Mouse (Mus musculus) ES-E14 (cell line): ENCODE measurements at regions not wholly inside any gene's neighbourhood (a gene's known extent, or its start where the extent isn't known, plus 50 kb on each side); places are given as distances from the start of the nearest gene placed in this dataset.

Experiments used
- DNase-seq: peaks from one replicate; pipeline ENCODE4 v3.0.0-alpha.2; 2013; ENCODE audit warnings: low read depth, low spot score
- H3K27ac ChIP-seq: 2 replicates; pipeline ENCODE4 v1.5.1; 2012; ENCODE audit warnings: low read depth, mild to moderate bottlenecking, low read length, moderate library complexity, mixed read lengths; ENCODE audit not compliant: poor library complexity, insufficient read depth, severe bottlenecking
- H3K36me3 ChIP-seq: 2 replicates; pipeline ENCODE4 v1.6.1; 2012; ENCODE audit warnings: mild to moderate bottlenecking, low read length, moderate library complexity, mixed read lengths; ENCODE audit not compliant: control insufficient read depth, poor library complexity, insufficient read depth, severe bottlenecking
- H3K4me1 ChIP-seq, 2 experiments: fragments of 150-350 bp in 1 of 2; sonication (generic) in 1 of 2; 2 replicates each; pipeline ENCODE4 v1.6.1; 2012; ENCODE audit warnings: low read length in 2 of 2, mild to moderate bottlenecking in 1 of 2, mixed read lengths in 1 of 2; ENCODE audit not compliant: control insufficient read depth in 2 of 2, insufficient read depth in 2 of 2, poor library complexity in 1 of 2
- H3K4me3 ChIP-seq, 2 experiments: fragments of 150-350 bp in 1 of 2; sonication (generic) in 1 of 2; 2 replicates each; pipeline ENCODE4 v1.5.1; 2012; ENCODE audit warnings: low read length in 2 of 2, low read depth in 1 of 2, mild to moderate bottlenecking in 1 of 2, mixed read lengths in 1 of 2; ENCODE audit not compliant: insufficient read depth in 1 of 2, poor library complexity in 1 of 2, severe bottlenecking in 1 of 2
- H3K9ac ChIP-seq: 2 replicates; pipeline ENCODE4 v1.6.1; 2012; ENCODE audit warnings: low read depth, mild to moderate bottlenecking, low read length, mixed read lengths; ENCODE audit not compliant: poor library complexity, insufficient read depth, severe bottlenecking
- H3K9me3 ChIP-seq: fragments of 150-350 bp; sonication (generic); 2 replicates; pipeline ENCODE4 v1.6.1; 2012; ENCODE audit warnings: low read depth, mild to moderate bottlenecking, low read length; ENCODE audit not compliant: control insufficient read depth, insufficient read depth
- CHD2 ChIP-seq: IDR thresholded peaks from 2 replicates; pipeline ENCODE4 v1.6.1; 2014; ENCODE audit warnings: mild to moderate bottlenecking, low read depth, low read length, inconsistent platforms
- HCFC1 ChIP-seq: IDR thresholded peaks from 2 replicates; pipeline ENCODE4 v1.6.1; 2012; ENCODE audit warnings: low read length, inconsistent platforms, borderline replicate concordance; ENCODE audit not compliant: insufficient read depth
- MAFK ChIP-seq: IDR thresholded peaks from 2 replicates; pipeline ENCODE4 v1.6.1; 2014; ENCODE audit warnings: mild to moderate bottlenecking, low read depth, low read length, inconsistent platforms; ENCODE audit not compliant: insufficient read depth
- ZC3H11A ChIP-seq: IDR thresholded peaks from 2 replicates; pipeline ENCODE4 v1.6.1; 2012; ENCODE audit warnings: low read depth, mild to moderate bottlenecking, inconsistent platforms, low read length, borderline replicate concordance
- ZNF384 ChIP-seq: IDR thresholded peaks from 2 replicates; pipeline ENCODE4 v1.6.1; 2012; ENCODE audit warnings: low read depth, low read length, inconsistent platforms
- in situ Hi-C, 2 experiments: fragments of 600-800 bp; cut with MboI; formaldehyde crosslinking; loops; one replicate each; pipeline ENCODE4 v1.15.1; 2025; ENCODE audit warnings: low sequenced_read_pairs in 2 of 2, inconsistent platforms in 1 of 2; ENCODE audit not compliant: unreplicated experiment in 2 of 2

- no peak for TF ChIP-seq CHD2
- TF ChIP-seq ZC3H11A: no peak
- no peak for TF ChIP-seq ZNF384
- no peak for TF ChIP-seq HCFC1
- no peak for TF ChIP-seq MAFK
Measured at GRCm38 (mm10) chr10:19526353-19526752, 65.4 kb upstream of the Ifngr1 start.

GRCm38 (mm10) chr10:19529655-19530054 lies 62.1 kb upstream of the Ifngr1 start:
- Histone ChIP-seq H3K9ac (no peak overlapping the region), H3K9me3 (no peaks in the 10 kb centered on the region), H3K36me3 (no peaks in the 10 kb centered on the region), H3K27ac (no peak overlapping the region), H3K4me3 (no peak overlapping the region), H3K4me1 (no peaks in the 10 kb centered on the region)
- in situ Hi-C loops: no loop called here
- TF ChIP-seq HCFC1 (no peak), CHD2 (no peak), MAFK (no peak), ZC3H11A (no peak), ZNF384 (no peak)
- DNase-seq: no peak

More at GRCm38 (mm10) chr10:19526353-19526752, 65.4 kb upstream of the Ifngr1 start:
- no peaks in the 10 kb centered on the region for H3K4me1 ChIP-seq
- no peak overlapping the region for H3K4me3 ChIP-seq
- no peak for DNase-seq
- H3K36me3 ChIP-seq: no peaks in the 10 kb centered on the region
- H3K9me3 ChIP-seq: no peaks in the 10 kb centered on the region
- in situ Hi-C loops: no loop called here
- H3K9ac ChIP-seq: no peak overlapping the region
- no peak overlapping the region for H3K27ac ChIP-seq

GRCm38 (mm10) chr10:19530056-19530455 lies 61.7 kb upstream of the Ifngr1 start:
- Histone ChIP-seq H3K9me3 (no peaks in the 10 kb centered on the region), H3K4me1 (no peaks in the 10 kb centered on the region), H3K4me3 (no peak overlapping the region), H3K9ac (no peak overlapping the region), H3K36me3 (no peaks in the 10 kb centered on the region), H3K27ac (no peak overlapping the region)
- in situ Hi-C loops: no loop called here
- TF ChIP-seq ZNF384 (no peak), HCFC1 (no peak), CHD2 (no peak), ZC3H11A (no peak), MAFK (no peak)
- DNase-seq: no peak

GRCm38 (mm10) chr10:19531452-19531851 lies 60.3 kb upstream of the Ifngr1 start:
- H3K4me3 ChIP-seq: no peak overlapping the region
- no peaks in the 10 kb centered on the region for H3K4me1 ChIP-seq
- DNase-seq: no peak
- H3K36me3 ChIP-seq: no peaks in the 10 kb centered on the region
- H3K9me3 ChIP-seq: no peaks in the 10 kb centered on the region
- no peak for TF ChIP-seq ZC3H11A
- no peak for TF ChIP-seq CHD2
- no peak for TF ChIP-seq HCFC1
- no peak for TF ChIP-seq ZNF384
- TF ChIP-seq MAFK: no peak
- H3K9ac ChIP-seq: no peak overlapping the region
- H3K27ac ChIP-seq: no peak overlapping the region
- in situ Hi-C loops: no loop called here

- no peak overlapping the region for H3K9ac ChIP-seq
- no peaks in the 10 kb centered on the region for H3K4me1 ChIP-seq
- H3K27ac ChIP-seq: no peak overlapping the region
- in situ Hi-C loops: no loop called here
- no peaks in the 10 kb centered on the region for H3K9me3 ChIP-seq
- H3K36me3 ChIP-seq: no peaks in the 10 kb centered on the region
- DNase-seq: no peak
- H3K4me3 ChIP-seq: no peak overlapping the region
- no peak for TF ChIP-seq HCFC1
- TF ChIP-seq MAFK: no peak
- no peak for TF ChIP-seq ZC3H11A
- no peak for TF ChIP-seq ZNF384
- TF ChIP-seq CHD2: no peak
Measured at GRCm38 (mm10) chr10:19532790-19533189, 59.0 kb upstream of the Ifngr1 start.
